Mouse (Mus musculus): ENCODE results near the gene Sycn. TPM values are rescaled to one million over a fixed set of nuclear protein-coding genes. Genes with fewer than 3 reads are reported as not detected.

The Sycn gene
- polyA plus RNA-seq, 1 experiment from 2014 or later = not detected

DNA sequence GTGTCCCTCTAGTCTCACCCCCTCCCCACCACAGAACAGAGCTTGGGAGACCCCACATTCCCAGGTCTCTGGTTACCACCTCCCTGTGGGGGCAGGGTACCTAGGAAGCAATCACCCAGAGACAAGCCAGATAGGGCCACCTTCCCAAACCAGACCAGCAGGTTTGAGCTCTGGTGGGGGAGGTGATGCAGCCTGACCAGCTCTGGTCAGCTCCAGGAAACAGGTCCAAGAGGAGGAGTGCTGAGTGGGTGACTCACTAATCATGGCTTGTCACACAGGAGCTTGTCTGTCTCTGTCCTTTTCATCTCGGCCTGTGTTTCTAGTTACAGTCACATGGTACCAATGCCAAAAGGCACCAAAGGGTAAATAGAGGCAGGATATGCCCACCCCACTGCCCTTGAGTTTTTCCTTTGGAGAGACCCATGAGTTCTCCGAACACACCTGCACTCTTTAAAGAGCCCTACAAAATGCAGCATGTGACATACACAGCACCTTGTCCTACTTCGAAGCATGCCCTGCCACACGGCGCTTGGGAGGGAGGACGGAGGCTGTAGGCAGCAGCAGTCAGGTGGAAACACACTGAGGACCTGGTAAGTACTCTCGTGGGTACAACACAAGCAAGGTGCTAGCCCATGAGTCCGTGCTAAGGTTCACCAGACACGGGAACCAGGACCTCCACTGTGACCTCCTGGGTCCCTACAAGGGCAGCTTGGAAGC is 37.3 kb downstream of the Sycn start:
- Histone ChIP-seq H3K4me3 (no peak overlapping the region), H3K36me3 (no peaks in the 10 kb centered on the region), H3K4me2 (no peak overlapping the region), H3K27me3 (no peaks in the 10 kb centered on the region), H3K9ac (no peak overlapping the region), H3K9me3 (no peaks in the 10 kb centered on the region), H3K27ac (replicated peaks) (no peak overlapping the region), H3K4me1 (replicated peaks) (peaks cover 21% of the 10 kb centered on the region)
- 83% methylated on average over 9 of the region's 9 CpGs for WGBS
- ATAC-seq (ENCODE audit: low FRiP score, low read depth) = no peak

DNA sequence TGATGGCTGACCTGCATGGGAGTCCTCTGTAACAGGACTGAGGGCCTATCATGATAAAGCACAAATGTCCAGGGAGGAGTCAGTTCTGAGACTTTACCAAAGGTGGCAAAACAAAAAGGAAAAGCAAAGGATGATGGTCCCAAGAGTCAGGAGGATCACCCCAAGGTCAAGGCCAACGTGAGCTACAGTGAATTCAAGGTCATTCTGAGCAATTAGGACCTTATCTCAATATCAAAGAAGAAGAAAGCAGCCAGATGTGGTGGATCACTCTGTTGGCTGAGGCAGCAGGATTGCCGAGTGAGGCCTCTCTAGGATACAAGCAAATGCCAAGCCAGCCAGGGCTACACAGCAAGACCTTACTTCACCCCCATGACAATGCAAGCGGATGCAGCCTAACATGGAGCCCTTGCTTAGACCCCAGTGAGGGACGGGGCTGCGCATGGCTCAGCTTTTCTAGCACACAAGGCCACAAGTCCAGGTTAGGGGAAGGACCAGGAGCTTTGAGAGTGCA is 37.9 kb downstream of the Sycn start:
- no peak for ATAC-seq (ENCODE audit: low FRiP score, low read depth)
- Histone ChIP-seq H3K9ac (no peak overlapping the region), H3K36me3 (no peaks in the 10 kb centered on the region), H3K27me3 (no peaks in the 10 kb centered on the region), H3K4me3 (no peak overlapping the region), H3K9me3 (no peaks in the 10 kb centered on the region), H3K27ac (replicated peaks) (no peak overlapping the region), H3K4me1 (replicated peaks) (peaks cover 27% of the 10 kb centered on the region), H3K4me2 (no peak overlapping the region)
- WGBS = 78% methylated on average over 5 of the region's 5 CpGs

GRCm38 (mm10) chr7:28579826-28580225 is 39.1 kb downstream of the Sycn start:
- Histone ChIP-seq H3K9me3 (no peaks in the 10 kb centered on the region), H3K36me3 (no peaks in the 10 kb centered on the region), H3K4me1 (replicated peaks) (peaks cover 38% of the 10 kb centered on the region), H3K27ac (replicated peaks) (no peak overlapping the region), H3K9ac (no peak overlapping the region), H3K27me3 (no peaks in the 10 kb centered on the region), H3K4me3 (no peak overlapping the region), H3K4me2 (no peak overlapping the region)
- WGBS = 65% methylated on average over 5 of the region's 5 CpGs
- ATAC-seq (ENCODE audit: low FRiP score, low read depth) = no peak

GRCm38 (mm10) chr7:28581721-28582120 is 41.0 kb downstream of the Sycn start:
- Histone ChIP-seq H3K4me1 (replicated peaks) (peaks cover 51% of the 10 kb centered on the region), H3K9me3 (no peaks in the 10 kb centered on the region), H3K9ac (no peak overlapping the region), H3K27me3 (no peaks in the 10 kb centered on the region), H3K4me3 (no peak overlapping the region), H3K27ac (replicated peaks) (no peak overlapping the region), H3K36me3 (no peaks in the 10 kb centered on the region), H3K4me2 (no peak overlapping the region)
- no peak for ATAC-seq (ENCODE audit: low FRiP score, low read depth)
- WGBS = 88% methylated on average over 4 of the region's 4 CpGs

DNA sequence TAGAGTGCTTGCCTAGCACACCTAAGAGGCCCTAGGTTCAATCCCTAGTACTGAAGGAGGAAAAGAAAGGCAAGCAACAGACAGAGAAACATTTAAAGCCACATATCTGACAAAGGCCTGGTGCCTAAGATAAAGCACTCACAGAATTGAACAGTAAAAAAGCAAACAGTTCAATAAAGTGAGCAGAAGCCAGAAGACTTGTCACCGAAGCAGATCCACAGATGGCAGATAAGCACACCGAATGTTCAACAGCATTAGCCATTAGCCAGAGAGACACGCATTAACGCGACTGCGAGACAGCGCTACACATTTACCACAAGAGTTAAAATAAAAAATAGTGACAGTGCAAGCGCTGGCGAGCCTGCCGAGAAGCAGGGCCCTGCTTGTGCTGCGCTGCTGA is 42.2 kb downstream of the Sycn start:
- 62% methylated on average over 11 of the region's 11 CpGs for WGBS
- peak overlapping the region; percentile 18; the same call in 1 of the 2 replicates for H3K27ac ChIP-seq (replicated peaks)

GRCm38 (mm10) chr7:28583570-28584344 is 43.1 kb downstream of the Sycn start:
- Histone ChIP-seq H3K4me3 (no peak overlapping the region), H3K9ac (no peak overlapping the region), H3K4me2 (no peak overlapping the region), H3K9me3 (no peaks in the 10 kb centered on the region), H3K27me3 (no peaks in the 10 kb centered on the region), H3K36me3 (no peaks in the 10 kb centered on the region), H3K4me1 (replicated peaks) (peaks cover 57% of the 10 kb centered on the region), H3K27ac (replicated peaks) (no peak overlapping the region)
- no peak for ATAC-seq (ENCODE audit: low FRiP score, low read depth)
- WGBS = 83% methylated on average over 8 of the region's 8 CpGs

More for the DNA sequence above, 42.2 kb downstream of the Sycn start:
- no peaks in the 10 kb centered on the region for H3K9me3 ChIP-seq
- peaks cover 53% of the 10 kb centered on the region for H3K4me1 ChIP-seq (replicated peaks)
- no peak overlapping the region for H3K4me3 ChIP-seq
- no peak overlapping the region for H3K9ac ChIP-seq
- ATAC-seq (ENCODE audit: low FRiP score, low read depth) = no peak
- H3K36me3 ChIP-seq = no peaks in the 10 kb centered on the region
- H3K4me2 ChIP-seq = no peak overlapping the region
- no peaks in the 10 kb centered on the region for H3K27me3 ChIP-seq

DNA sequence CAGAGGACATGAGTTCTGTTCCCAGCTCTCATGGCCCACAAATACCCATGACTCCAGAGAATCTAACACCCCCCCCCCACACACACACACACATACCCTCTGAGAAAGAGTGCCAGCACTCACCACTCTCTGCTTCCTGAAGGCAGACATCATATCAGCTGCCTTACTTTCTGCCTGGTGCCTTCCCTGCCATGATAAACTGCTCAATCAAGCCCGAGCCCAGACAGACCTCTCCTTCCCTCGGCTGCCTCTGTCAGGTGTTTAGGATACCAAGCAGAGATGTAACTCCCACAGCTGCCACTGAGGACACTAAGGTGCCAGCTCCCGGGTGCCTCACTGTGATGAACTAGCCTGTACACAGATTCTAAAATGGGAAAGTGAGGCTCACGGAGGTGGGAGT is 43.8 kb downstream of the Sycn start:
- Histone ChIP-seq H3K4me3 (no peak overlapping the region), H3K36me3 (no peaks in the 10 kb centered on the region), H3K27me3 (no peaks in the 10 kb centered on the region), H3K4me1 (replicated peaks) (peaks cover 52% of the 10 kb centered on the region), H3K4me2 (no peak overlapping the region), H3K27ac (replicated peaks) (no peak overlapping the region), H3K9ac (no peak overlapping the region), H3K9me3 (no peaks in the 10 kb centered on the region)
- WGBS = 73% methylated on average over 4 of the region's 4 CpGs
- ATAC-seq (ENCODE audit: low FRiP score, low read depth) = no peak

- 82% methylated on average over 6 of the region's 6 CpGs for WGBS
- ATAC-seq (ENCODE audit: low FRiP score, low read depth) = no peak
These were observed 44.3 kb downstream of the Sycn start for GRCm38 (mm10) chr7:28585001-28585400.

DNA sequence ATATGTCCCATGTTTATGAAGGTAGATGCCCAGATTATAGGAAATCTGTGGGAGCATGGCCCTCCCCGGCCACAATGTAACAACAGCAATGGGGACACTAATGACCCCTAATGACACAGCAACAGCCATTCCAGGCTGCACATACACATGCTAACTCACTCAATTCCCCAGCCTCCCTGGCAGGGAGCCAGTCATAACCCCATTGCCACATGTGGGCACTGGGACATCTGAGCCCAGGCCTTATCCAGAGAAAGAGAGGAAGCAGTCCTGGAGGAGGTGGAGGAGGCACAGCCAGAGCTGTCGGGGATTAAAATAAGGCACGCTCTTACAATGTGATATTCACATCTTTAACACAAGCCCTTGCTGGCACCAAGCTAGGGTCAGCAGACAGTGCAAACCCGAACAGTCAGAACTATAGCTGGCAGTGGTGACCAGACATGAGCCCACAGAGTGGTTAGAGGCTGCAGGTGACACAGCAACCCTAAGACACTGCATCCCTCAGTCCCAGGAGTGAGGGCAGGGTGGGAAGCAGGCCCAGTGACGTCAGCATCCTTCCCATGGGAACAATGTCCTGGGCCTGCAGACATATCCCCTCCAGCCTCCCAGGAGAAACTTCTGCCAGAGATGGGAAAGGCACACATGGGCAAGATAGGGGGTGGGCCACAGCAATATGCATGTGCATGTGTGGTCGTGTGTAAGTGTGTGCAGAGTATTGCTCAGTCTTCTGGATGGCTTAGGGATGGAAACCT is 46.2 kb downstream of the Sycn start:
- Histone ChIP-seq H3K27ac (replicated peaks) (no peak overlapping the region), H3K27me3 (no peaks in the 10 kb centered on the region), H3K4me1 (replicated peaks) (peaks cover 50% of the 10 kb centered on the region), H3K4me3 (no peak overlapping the region), H3K9ac (no peak overlapping the region), H3K9me3 (no peaks in the 10 kb centered on the region), H3K4me2 (no peak overlapping the region), H3K36me3 (no peaks in the 10 kb centered on the region)
- 40% methylated on average over 6 of the region's 6 CpGs for WGBS
- ATAC-seq (ENCODE audit: low FRiP score, low read depth) = no peak

More at GRCm38 (mm10) chr7:28585001-28585400, 44.3 kb downstream of the Sycn start:
- no peak overlapping the region for H3K4me3 ChIP-seq
- H3K27ac ChIP-seq (replicated peaks) = no peak overlapping the region
- peaks cover 50% of the 10 kb centered on the region for H3K4me1 ChIP-seq (replicated peaks)
- no peaks in the 10 kb centered on the region for H3K27me3 ChIP-seq
- H3K4me2 ChIP-seq = no peak overlapping the region
- H3K9me3 ChIP-seq = no peaks in the 10 kb centered on the region
- H3K9ac ChIP-seq = no peak overlapping the region
- H3K36me3 ChIP-seq = no peaks in the 10 kb centered on the region

DNA sequence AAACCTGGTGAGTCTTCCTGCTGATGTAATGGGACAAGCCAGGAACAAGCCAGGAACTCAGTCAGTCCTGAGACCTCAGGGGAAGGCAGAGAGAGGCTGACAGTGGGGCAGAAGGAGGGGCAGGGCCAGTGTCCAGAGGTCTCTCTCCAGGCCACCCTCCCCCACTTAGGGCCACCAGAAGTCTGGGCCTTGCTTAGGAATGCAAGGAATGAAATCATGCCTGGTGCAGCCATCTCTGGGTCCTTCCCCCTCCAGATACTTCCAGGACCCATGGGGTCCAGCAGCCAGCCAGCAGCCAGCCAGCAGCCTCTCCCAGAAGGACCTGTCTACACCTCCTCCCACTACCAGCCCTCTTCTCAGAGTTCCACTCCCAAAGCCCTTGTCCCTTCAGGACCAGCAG is 47.0 kb downstream of the Sycn start:
- no peak for ATAC-seq (ENCODE audit: low FRiP score, low read depth)
- H3K27ac ChIP-seq (replicated peaks) = no peak overlapping the region
- H3K4me2 ChIP-seq = no peak overlapping the region
- no peaks in the 10 kb centered on the region for H3K36me3 ChIP-seq
- H3K9ac ChIP-seq = no peak overlapping the region
- no peak overlapping the region for H3K4me3 ChIP-seq
- H3K27me3 ChIP-seq = no peaks in the 10 kb centered on the region
- no peaks in the 10 kb centered on the region for H3K9me3 ChIP-seq
- peaks cover 51% of the 10 kb centered on the region for H3K4me1 ChIP-seq (replicated peaks)
